Mouse (Mus musculus) embryonic fibroblast, embryonic 13.5 days (primary cell): ENCODE results near the gene Olfr464. TPM values are rescaled to one million over a fixed set of nuclear protein-coding genes. Genes with fewer than 3 reads are reported as not detected.
A peak's percentile ranks its signal among the peaks of the same experiment; 100 is the strongest.

Experiments
- H3K27ac ChIP-seq: 2 replicates; pipeline ENCODE4 v1.5.1; 2012; ENCODE audit warnings: low read length, control low read depth, inconsistent platforms; ENCODE audit not compliant: insufficient read depth
- H3K4me1 ChIP-seq: 2 replicates; pipeline ENCODE4 v1.6.1; 2011; ENCODE audit warnings: low read length; ENCODE audit not compliant: control insufficient read depth, insufficient read depth
- H3K4me3 ChIP-seq: 2 replicates; pipeline ENCODE4 v1.5.1; 2011; ENCODE audit warnings: mild to moderate bottlenecking, control low read depth, low read length; ENCODE audit not compliant: insufficient read depth
- CTCF ChIP-seq: IDR thresholded peaks from 2 replicates; pipeline ENCODE4 v1.5.1; 2011; ENCODE audit warnings: mild to moderate bottlenecking, control low read depth, low read length, moderate library complexity, borderline replicate concordance; ENCODE audit not compliant: insufficient read depth
- POLR2A ChIP-seq: IDR thresholded peaks from 2 replicates; pipeline ENCODE4 v1.6.1; 2011; ENCODE audit warnings: low read depth, mild to moderate bottlenecking, control low read depth, low read length, moderate library complexity
- polyA plus RNA-seq: library from polyadenylated mRNA; stranded (reverse); fragments of >200 nt; gene quantifications from 2 replicates; pipeline ENCODE4 v1.2.4, GENCODE M21; 2011; ENCODE audit warnings: low read depth; ENCODE audit not compliant: missing spikeins, insufficient read length

The Olfr464 gene
- not detected in 2 replicates for polyA plus RNA-seq

GRCm38 (mm10) chr11:87920966-87921365 is at the start of gene Olfr464:
Gene Olfr464 (minus strand): TSS chr11:87920967.
- Histone ChIP-seq H3K4me3 (no peak within 1 kb of the TSS), H3K4me1 (no peaks in the 10 kb centered on the region), H3K27ac (no peak within 1 kb of the TSS)
- no peak for TF ChIP-seq POLR2A
- TF ChIP-seq CTCF = no peak

GRCm38 (mm10) chr11:87968356-87969122 is 47.8 kb upstream of the Olfr464 start:
- H3K4me3 ChIP-seq = no peak overlapping the region
- H3K27ac ChIP-seq = no peak overlapping the region
- H3K4me1 ChIP-seq = no peaks in the 10 kb centered on the region
- TF ChIP-seq CTCF (no peak), POLR2A (no peak)

GRCm38 (mm10) chr11:87967692-87968289 is 47.0 kb upstream of the Olfr464 start:
- Histone ChIP-seq H3K4me1 (no peaks in the 10 kb centered on the region), H3K27ac (no peak overlapping the region), H3K4me3 (peak overlapping the region; percentile 31; the same call in 1 of the 2 replicates)
- TF ChIP-seq CTCF (peak; percentile 80), POLR2A (no peak)

- TF ChIP-seq POLR2A (no peak), CTCF (no peak)
- H3K4me1 ChIP-seq = no peaks in the 10 kb centered on the region
- no peak overlapping the region for H3K4me3 ChIP-seq
- H3K27ac ChIP-seq = no peak overlapping the region
Measured at GRCm38 (mm10) chr11:87966214-87966613, 45.4 kb upstream of the Olfr464 start.

GRCm38 (mm10) chr11:87965293-87965692 is 44.5 kb upstream of the Olfr464 start:
- Histone ChIP-seq H3K4me3 (no peak overlapping the region), H3K4me1 (no peaks in the 10 kb centered on the region), H3K27ac (no peak overlapping the region)
- TF ChIP-seq CTCF = no peak

- H3K4me1 ChIP-seq = no peaks in the 10 kb centered on the region
- no peak overlapping the region for H3K4me3 ChIP-seq
- no peak overlapping the region for H3K27ac ChIP-seq
- TF ChIP-seq POLR2A (no peak), CTCF (no peak)
Measured at GRCm38 (mm10) chr11:87957066-87957465, 36.3 kb upstream of the Olfr464 start.

GRCm38 (mm10) chr11:87955144-87955543 is 34.4 kb upstream of the Olfr464 start:
- Histone ChIP-seq H3K27ac (no peak overlapping the region), H3K4me3 (no peak overlapping the region), H3K4me1 (no peaks in the 10 kb centered on the region)
- TF ChIP-seq POLR2A (no peak), CTCF (no peak)

- no peak overlapping the region for H3K4me3 ChIP-seq
- TF ChIP-seq CTCF (peak; percentile 82; the same call in 1 of the 2 replicates), POLR2A (no peak)
- no peaks in the 10 kb centered on the region for H3K4me1 ChIP-seq
- H3K27ac ChIP-seq = no peak overlapping the region
Measured at GRCm38 (mm10) chr11:87949990-87950389, 29.2 kb upstream of the Olfr464 start.

GRCm38 (mm10) chr11:87935467-87935866 is 14.7 kb upstream of the Olfr464 start:
- Histone ChIP-seq H3K4me3 (no peak overlapping the region), H3K27ac (no peak overlapping the region), H3K4me1 (no peaks in the 10 kb centered on the region)
- TF ChIP-seq POLR2A (no peak), CTCF (no peak)

GRCm38 (mm10) chr11:87933731-87934130 is 13.0 kb upstream of the Olfr464 start:
- Histone ChIP-seq H3K4me1 (no peaks in the 10 kb centered on the region), H3K4me3 (no peak overlapping the region), H3K27ac (no peak overlapping the region)
- TF ChIP-seq POLR2A (no peak), CTCF (no peak)

- TF ChIP-seq POLR2A (no peak), CTCF (no peak)
- Histone ChIP-seq H3K4me1 (no peaks in the 10 kb centered on the region), H3K27ac (no peak overlapping the region), H3K4me3 (no peak overlapping the region)
Measured at GRCm38 (mm10) chr11:87930348-87930747, 9.6 kb upstream of the Olfr464 start.
